In genomic region chr13:3563953-3564352, GRCm38 (mm10) we compare ENCODE assay signal across 13 mouse cellular contexts.
"Had no signal": no experiment of that assay in that cellular context is flagged by ENCODE, and none has a peak within 500 bp of the region (broad histone marks: within the 10 kb centered on the region; RNA-seq: fewer than 3 reads in every experiment).

No protein-coding gene starts in this region.

- H3K4me3 ChIP-seq: intestine, embryonic 15.5 days; limb, embryonic 15.5 days; liver, embryonic 12.5 days; midbrain, embryonic 12.5 days; neural tube, embryonic 13.5 days had no signal

- H3K27me3 ChIP-seq: intestine, embryonic 15.5 days; limb, embryonic 15.5 days; liver, embryonic 12.5 days; midbrain, embryonic 12.5 days; neural tube, embryonic 13.5 days had no signal

- DNase-seq: kidney, adult 8-10 months; kidney, postnatal 36 days; layer of hippocampus, adult 9-11 months; layer of hippocampus, postnatal 36 days; lung, embryonic 14.5 days; lung, postnatal 10 days; lung, postnatal 4 days; retina, postnatal 1 day had no signal

- H3K9me3 ChIP-seq: intestine, embryonic 15.5 days; limb, embryonic 15.5 days; liver, embryonic 12.5 days; midbrain, embryonic 12.5 days; neural tube, embryonic 13.5 days had no signal

- H3K27ac ChIP-seq: intestine, embryonic 15.5 days; limb, embryonic 15.5 days; liver, embryonic 12.5 days; midbrain, embryonic 12.5 days; neural tube, embryonic 13.5 days had no signal

- ATAC-seq: intestine, embryonic 15.5 days; liver, embryonic 12.5 days had no signal

- H3K4me1 ChIP-seq: intestine, embryonic 15.5 days; limb, embryonic 15.5 days; liver, embryonic 12.5 days; midbrain, embryonic 12.5 days; neural tube, embryonic 13.5 days had no signal

- H3K9ac ChIP-seq: intestine, embryonic 15.5 days; limb, embryonic 15.5 days; liver, embryonic 12.5 days; lung, embryonic 14.5 days; midbrain, embryonic 12.5 days; neural tube, embryonic 13.5 days had no signal

- H3K4me2 ChIP-seq: intestine, embryonic 15.5 days; limb, embryonic 15.5 days; liver, embryonic 12.5 days; lung, embryonic 14.5 days; midbrain, embryonic 12.5 days; neural tube, embryonic 13.5 days had no signal

- H3K36me3 ChIP-seq: intestine, embryonic 15.5 days had no signal
